Mouse (Mus musculus): Measurements from ENCODE around the gene Otop3. TPM values are rescaled to one million over a fixed set of nuclear protein-coding genes. Genes with fewer than 3 reads are reported as not detected.
"Not testable (repeated sequence)": the region's sequence is repeated elsewhere in the genome, so short reads cannot be mapped to it uniquely, and the experiment has no call there.

Otop3 gene
- polyA plus RNA-seq, 1 experiment from 2014 or later, result not detected

DNA sequence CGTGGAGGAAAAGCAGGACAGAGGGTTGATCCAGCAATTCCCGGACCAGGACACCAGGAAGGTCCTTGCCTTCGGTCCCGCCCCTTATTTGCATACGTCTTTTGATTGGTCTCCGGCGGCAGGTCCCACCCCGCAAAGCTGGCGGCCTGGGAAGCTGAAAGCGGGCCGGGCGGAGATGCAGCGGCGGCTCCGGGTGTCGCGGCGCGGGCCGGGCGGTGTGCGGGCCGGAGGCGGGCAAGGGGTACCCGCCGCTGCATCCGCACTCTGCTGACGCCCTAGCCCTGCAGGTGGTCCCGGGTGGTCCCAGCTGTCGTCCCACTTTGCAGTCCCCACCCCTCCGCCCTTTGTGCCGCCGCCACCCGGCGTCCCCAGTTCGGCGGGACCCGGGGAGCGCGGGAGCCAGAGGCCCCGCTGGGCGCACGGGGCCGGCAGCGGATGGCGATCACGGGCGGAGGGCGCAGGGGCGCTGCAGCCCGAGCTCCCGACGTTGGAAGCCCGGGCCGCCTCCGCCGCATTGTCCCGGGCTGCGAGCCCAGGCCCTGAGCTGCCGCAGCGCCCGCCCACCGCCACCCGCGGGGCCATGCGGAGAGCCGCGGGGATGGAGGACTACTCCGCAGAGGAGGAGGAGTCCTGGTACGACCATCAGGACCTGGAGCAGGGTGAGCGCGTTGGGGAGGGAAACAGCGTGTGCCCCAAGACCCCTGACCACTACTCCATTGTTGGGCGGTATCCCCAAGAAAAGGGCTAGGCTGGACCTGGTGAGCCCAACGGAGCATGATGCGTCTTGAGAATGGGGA is 47.4 kb downstream of the Otop3 start, which contains the start of gene Cdr2l:
Cdr2l (plus strand) TSS at position 174 of the 797 bp plus-strand sequence.
- Histone ChIP-seq H3K4me3 (peak within 1 kb of the TSS; percentile 78), H3K27ac (peak within 1 kb of the TSS; percentile 88), H3K4me2 (replicated peaks) (peak within 1 kb of the TSS; percentile 76), H3K9me3 (no peaks in the 10 kb centered on the region), H3K4me1 (peaks cover 38% of the 10 kb centered on the region), H3K27me3 (no peaks in the 10 kb centered on the region), H3K36me3 (no peaks in the 10 kb centered on the region), H3K9ac (peak within 1 kb of the TSS; percentile 91)
- peak; percentile 78 for ATAC-seq (ENCODE audit: insufficient number of reproducible peaks, insufficient read depth, low FRiP score, low TSS enrichment)
- under 1% methylated on average over 70 of the region's 76 CpGs for WGBS

DNA sequence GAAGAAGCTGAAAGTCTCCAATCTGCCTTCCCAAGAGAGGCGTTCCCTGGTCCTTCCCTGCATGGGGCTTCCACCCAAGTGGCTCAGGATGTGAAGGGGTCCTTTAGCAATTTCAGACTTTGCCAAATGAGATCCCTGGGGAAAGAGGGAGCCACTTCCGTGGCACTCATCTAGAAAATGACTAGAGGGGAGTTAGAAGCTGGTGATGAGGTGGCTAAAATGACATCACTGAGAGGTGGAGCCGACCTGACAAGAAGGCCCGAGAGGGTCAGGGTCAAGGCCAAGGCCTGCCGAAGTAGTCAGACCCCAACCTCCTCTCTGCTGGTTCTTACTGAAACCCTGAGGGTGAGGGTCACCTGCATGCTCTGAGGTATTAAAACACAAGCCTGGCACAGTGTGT is 48.4 kb downstream of the Otop3 start:
- Histone ChIP-seq H3K4me2 (replicated peaks) (peak overlapping the region; percentile 76), H3K4me3 (peak overlapping the region; percentile 78), H3K9ac (peak overlapping the region; percentile 91), H3K27me3 (no peaks in the 10 kb centered on the region), H3K9me3 (no peaks in the 10 kb centered on the region), H3K27ac (peak overlapping the region; percentile 24; the same call in 1 of the 2 replicates), H3K4me1 (peaks cover 38% of the 10 kb centered on the region), H3K36me3 (no peaks in the 10 kb centered on the region)
- ATAC-seq (ENCODE audit: insufficient number of reproducible peaks, insufficient read depth, low FRiP score, low TSS enrichment), result no peak
- 14% methylated on average over 5 of the region's 5 CpGs for WGBS

DNA sequence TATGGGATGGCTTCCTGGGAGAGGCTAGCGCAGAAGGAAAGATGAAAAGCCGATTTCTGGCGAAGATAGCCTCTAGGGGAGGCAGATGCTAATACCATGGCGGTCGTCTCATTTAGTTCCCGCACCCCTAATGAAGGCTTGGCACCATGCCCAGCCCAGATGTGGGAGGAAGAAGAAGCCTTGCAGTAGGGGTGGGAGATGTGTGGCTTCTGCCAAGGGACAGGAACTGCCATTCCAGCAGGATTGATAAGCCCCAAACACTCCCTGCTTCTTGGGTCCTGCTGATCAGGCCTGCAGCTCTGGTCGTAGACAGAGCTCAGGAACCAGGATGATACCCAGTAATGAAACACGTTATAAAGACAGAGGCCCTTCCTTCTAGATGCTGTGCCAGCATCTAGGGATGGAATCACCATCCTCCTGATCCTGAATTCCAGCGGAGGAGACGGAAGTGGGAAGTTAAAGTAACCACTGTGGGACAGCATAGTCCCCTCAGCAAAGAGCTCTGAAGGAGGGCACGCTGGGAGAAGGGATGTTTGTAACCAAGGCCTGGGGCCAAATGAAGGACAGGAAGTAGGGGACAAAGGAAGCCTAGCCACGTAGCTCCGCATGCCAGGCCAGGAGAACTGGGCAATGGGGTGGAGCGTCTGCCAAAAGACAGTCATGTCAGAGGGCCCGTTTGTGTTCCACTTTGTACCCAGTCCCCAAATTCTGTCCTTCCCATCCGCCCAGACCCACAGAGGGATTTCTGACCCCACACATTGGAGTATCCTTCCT is 49.4 kb downstream of the Otop3 start:
- H3K36me3 ChIP-seq, result no peaks in the 10 kb centered on the region
- H3K27me3 ChIP-seq, result no peaks in the 10 kb centered on the region
- H3K4me3 ChIP-seq, result no peak overlapping the region
- peaks cover 38% of the 10 kb centered on the region for H3K4me1 ChIP-seq
- H3K4me2 ChIP-seq (replicated peaks), result peak overlapping the region; percentile 76
- H3K9ac ChIP-seq, result peak overlapping the region; percentile 91; the same call in 1 of the 2 replicates
- no peaks in the 10 kb centered on the region for H3K9me3 ChIP-seq
- no peak for ATAC-seq (ENCODE audit: insufficient number of reproducible peaks, insufficient read depth, low FRiP score, low TSS enrichment)
- 36% methylated on average over 16 of the region's 16 CpGs for whole genome bisulfite sequencing
- H3K27ac ChIP-seq, result peak overlapping the region; percentile 24; the same call in 1 of the 2 replicates

DNA sequence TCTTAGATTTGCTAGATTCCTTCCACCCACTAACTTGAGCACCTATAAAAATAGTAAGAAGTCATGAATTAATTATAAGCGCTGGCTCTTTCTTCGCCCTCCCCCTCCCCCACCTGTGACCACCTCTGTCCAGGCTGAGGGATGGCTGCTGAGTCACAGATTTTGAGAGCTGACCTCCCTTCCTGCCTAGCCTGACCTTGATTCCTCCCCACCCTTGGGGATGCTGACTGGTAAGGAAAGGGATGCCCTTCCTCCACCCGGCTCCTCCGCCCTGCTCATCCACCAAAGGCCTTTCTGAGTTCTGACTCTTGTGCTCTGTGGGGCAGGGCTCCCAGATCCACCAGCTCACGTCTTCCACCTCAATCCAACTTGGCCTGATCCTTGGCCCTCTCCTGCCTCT is 50.1 kb downstream of the Otop3 start:
- H3K9ac ChIP-seq, result no peak overlapping the region; the same call in 1 of the 2 replicates
- peaks cover 38% of the 10 kb centered on the region for H3K4me1 ChIP-seq

DNA sequence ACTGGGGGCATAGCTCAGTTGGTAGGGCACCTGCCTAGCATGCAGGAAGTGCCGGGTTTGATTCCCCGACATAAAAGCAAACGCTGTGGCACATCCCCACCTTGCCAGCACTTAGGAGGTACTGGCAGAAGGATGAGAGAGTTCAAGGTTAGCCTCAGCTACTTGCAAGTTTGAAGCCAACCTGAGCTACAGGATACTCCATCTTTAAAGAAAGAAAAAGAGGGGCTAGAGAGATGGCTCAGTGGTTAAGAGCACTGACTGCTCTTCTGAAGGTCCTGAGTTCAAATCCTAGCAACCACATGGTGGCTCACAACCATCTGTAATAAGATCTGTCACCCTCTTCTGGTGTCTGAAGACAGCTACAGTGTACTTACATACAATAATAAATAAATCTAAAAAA is 52.3 kb downstream of the Otop3 start:
- not testable (repeated sequence) for H3K27me3 ChIP-seq; H3K9ac ChIP-seq; H3K4me3 ChIP-seq; H3K9me3 ChIP-seq; ATAC-seq (ENCODE audit: insufficient number of reproducible peaks, insufficient read depth, low FRiP score, low TSS enrichment); H3K27ac ChIP-seq; H3K4me2 ChIP-seq (replicated peaks)
- Histone ChIP-seq H3K36me3 (peaks cover 14% of the 10 kb centered on the region), H3K4me1 (peaks cover 38% of the 10 kb centered on the region)
- WGBS, result 91% methylated on average over 3 of the region's 3 CpGs

More for the DNA sequence above, 50.1 kb downstream of the Otop3 start:
- WGBS, result 57% methylated on average over 5 of the region's 5 CpGs
- H3K4me3 ChIP-seq, result no peak overlapping the region
- H3K9me3 ChIP-seq, result no peaks in the 10 kb centered on the region
- no peak for ATAC-seq (ENCODE audit: insufficient number of reproducible peaks, insufficient read depth, low FRiP score, low TSS enrichment)
- H3K4me2 ChIP-seq (replicated peaks), result 0 out of 2 replicates have a peak overlapping the region, but pooled peaks have one; percentile 76
- no peak overlapping the region for H3K27ac ChIP-seq
- no peaks in the 10 kb centered on the region for H3K36me3 ChIP-seq
- H3K27me3 ChIP-seq, result no peaks in the 10 kb centered on the region

DNA sequence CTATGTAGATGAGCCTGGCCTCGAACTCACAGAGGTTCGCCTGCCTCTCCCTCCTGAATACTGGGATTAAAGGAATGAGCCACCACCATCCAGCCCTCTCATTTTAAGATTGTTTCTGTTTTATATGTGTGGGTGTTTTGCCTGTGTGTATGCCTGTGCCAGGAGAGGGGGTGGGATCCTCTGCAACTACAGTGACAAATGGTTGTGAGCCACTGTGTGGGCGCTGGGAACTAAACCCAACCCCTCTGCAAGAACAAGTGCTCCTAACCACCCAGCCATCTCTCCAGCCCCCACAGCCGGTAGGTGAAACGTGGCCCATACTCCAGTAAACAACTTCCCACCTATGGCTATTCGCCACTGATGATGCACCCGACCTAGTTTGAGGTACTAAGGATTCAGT is 56.8 kb downstream of the Otop3 start:
- H3K4me1 ChIP-seq, result no peaks in the 10 kb centered on the region
- H3K9me3 ChIP-seq, result no peaks in the 10 kb centered on the region
- no peak overlapping the region for H3K4me3 ChIP-seq
- no peak overlapping the region for H3K9ac ChIP-seq
- 90% methylated on average over 7 of the region's 7 CpGs for WGBS
- no peak for ATAC-seq (ENCODE audit: insufficient number of reproducible peaks, insufficient read depth, low FRiP score, low TSS enrichment)
- H3K27me3 ChIP-seq, result no peaks in the 10 kb centered on the region
- peaks cover 50% of the 10 kb centered on the region for H3K36me3 ChIP-seq
- H3K27ac ChIP-seq, result no peak overlapping the region
- no peak overlapping the region for H3K4me2 ChIP-seq (replicated peaks)

DNA sequence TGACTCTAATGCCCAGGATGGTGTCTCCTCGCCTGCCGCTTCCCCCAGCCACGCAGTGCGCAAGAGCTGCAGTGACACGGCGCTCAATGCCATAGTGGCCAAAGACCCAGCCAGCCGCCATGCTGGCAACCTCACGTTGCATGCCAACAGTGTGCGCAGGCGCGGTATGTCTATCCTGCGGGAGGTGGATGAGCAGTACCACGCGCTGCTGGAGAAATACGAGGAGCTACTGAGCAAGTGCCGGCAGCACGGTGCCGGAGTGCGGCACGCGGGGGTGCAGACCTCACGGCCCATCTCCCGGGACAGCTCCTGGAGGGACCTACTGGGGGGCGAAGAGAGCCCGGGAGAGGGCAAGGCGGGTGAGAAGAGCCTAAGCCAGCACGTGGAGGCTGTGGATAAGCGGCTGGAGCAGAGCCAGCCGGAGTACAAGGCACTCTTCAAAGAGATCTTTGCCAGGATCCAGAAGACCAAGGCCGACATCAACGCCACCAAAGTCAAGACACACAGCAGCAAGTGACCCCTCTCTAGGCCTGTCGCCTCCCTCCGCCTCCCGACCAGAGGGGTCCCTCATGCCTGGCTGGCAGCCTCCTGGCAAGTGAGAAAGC is 59.3 kb downstream of the Otop3 start:
- Histone ChIP-seq H3K4me3 (no peak overlapping the region), H3K4me2 (replicated peaks) (no peak overlapping the region), H3K4me1 (no peaks in the 10 kb centered on the region), H3K9ac (no peak overlapping the region), H3K27me3 (no peaks in the 10 kb centered on the region), H3K36me3 (peaks cover 53% of the 10 kb centered on the region), H3K27ac (0 out of 2 replicates have a peak overlapping the region, but pooled peaks have one; percentile 17), H3K9me3 (no peaks in the 10 kb centered on the region)
- 66% methylated on average over 34 of the region's 34 CpGs for WGBS
- no peak for ATAC-seq (ENCODE audit: insufficient number of reproducible peaks, insufficient read depth, low FRiP score, low TSS enrichment)

Other genes with a start within 250 kb of the Otop3 start
- gene Rab37, start 243.3 kb upstream of the Otop3 start, polyA plus RNA-seq (2016; fragmentation: Nextera tagmentation; extraction: Ambion mirVana), result 1.9 and 2.1 TPM in 2 replicates
- 0.28 TPM in 1 of 2 replicates, not detected in the other for gene Cd300lf, start 200.7 kb upstream of the Otop3 start, polyA plus RNA-seq (2016; fragmentation: Nextera tagmentation; extraction: Ambion mirVana)
- gene Slc9a3r1, start 171.4 kb upstream of the Otop3 start, polyA plus RNA-seq (2016; fragmentation: Nextera tagmentation; extraction: Ambion mirVana), result 34.6 and 35.4 TPM in 2 replicates
- 10.1 and 13.4 TPM in 2 replicates for gene Tmem104, start 147.2 kb upstream of the Otop3 start, polyA plus RNA-seq (2016; fragmentation: Nextera tagmentation; extraction: Ambion mirVana)
- 21.8 and 23.7 TPM in 2 replicates for gene Nat9, start 146.9 kb upstream of the Otop3 start, polyA plus RNA-seq (2016; fragmentation: Nextera tagmentation; extraction: Ambion mirVana)
- 0.06 TPM in 1 of 2 replicates, not detected in the other for gene Grin2c, start 67.5 kb upstream of the Otop3 start, polyA plus RNA-seq (2016; fragmentation: Nextera tagmentation; extraction: Ambion mirVana)
- 14.6 and 17.3 TPM in 2 replicates for gene Fdxr, start 57.7 kb upstream of the Otop3 start, polyA plus RNA-seq (2016; fragmentation: Nextera tagmentation; extraction: Ambion mirVana)
- 0.20 and 0.28 TPM in 2 replicates for gene Fads6, start 37.1 kb upstream of the Otop3 start, polyA plus RNA-seq (2016; fragmentation: Nextera tagmentation; extraction: Ambion mirVana)
- gene Otop2, start 27.6 kb upstream of the Otop3 start, polyA plus RNA-seq (2016; fragmentation: Nextera tagmentation; extraction: Ambion mirVana), result 0.19 TPM in 1 of 2 replicates, not detected in the other
- 0.10 and 0.32 TPM in 2 replicates for gene Ush1g, start 12.7 kb upstream of the Otop3 start, polyA plus RNA-seq (2016; fragmentation: Nextera tagmentation; extraction: Ambion mirVana)
- 7.7 and 7.9 TPM in 2 replicates for gene Hid1, start 33.0 kb downstream of the Otop3 start, polyA plus RNA-seq (2016; fragmentation: Nextera tagmentation; extraction: Ambion mirVana)
- 19.7 and 20.6 TPM in 2 replicates for gene Cdr2l, start 47.2 kb downstream of the Otop3 start, polyA plus RNA-seq (2016; fragmentation: Nextera tagmentation; extraction: Ambion mirVana)
- gene Mrpl58, start 69.0 kb downstream of the Otop3 start, polyA plus RNA-seq (2016; fragmentation: Nextera tagmentation; extraction: Ambion mirVana), result 170 and 181 TPM in 2 replicates
- gene Atp5h, start 85.2 kb downstream of the Otop3 start, polyA plus RNA-seq (2016; fragmentation: Nextera tagmentation; extraction: Ambion mirVana), result 867 and 893 TPM in 2 replicates
- gene Kctd2, start 85.4 kb downstream of the Otop3 start, polyA plus RNA-seq (2016; fragmentation: Nextera tagmentation; extraction: Ambion mirVana), result 24.5 and 26.1 TPM in 2 replicates
- gene Trim80, start 105.8 kb downstream of the Otop3 start, polyA plus RNA-seq (2016; fragmentation: Nextera tagmentation; extraction: Ambion mirVana), result not detected in 2 replicates
- gene Slc16a5, start 127.7 kb downstream of the Otop3 start, polyA plus RNA-seq (2016; fragmentation: Nextera tagmentation; extraction: Ambion mirVana), result 0.22 and 0.28 TPM in 2 replicates
- gene Armc7, start 140.9 kb downstream of the Otop3 start, polyA plus RNA-seq (2016; fragmentation: Nextera tagmentation; extraction: Ambion mirVana), result 10.3 and 10.7 TPM in 2 replicates
- 73.7 and 80.6 TPM in 2 replicates for gene Nt5c, start 157.1 kb downstream of the Otop3 start, polyA plus RNA-seq (2016; fragmentation: Nextera tagmentation; extraction: Ambion mirVana)
- gene Jpt1, start 179.7 kb downstream of the Otop3 start, polyA plus RNA-seq (2016; fragmentation: Nextera tagmentation; extraction: Ambion mirVana), result 591 and 626 TPM in 2 replicates
- 1,276 and 1,289 TPM in 2 replicates for gene Sumo2, start 201.5 kb downstream of the Otop3 start, polyA plus RNA-seq (2016; fragmentation: Nextera tagmentation; extraction: Ambion mirVana)
- gene Nup85, start 229.7 kb downstream of the Otop3 start, polyA plus RNA-seq (2016; fragmentation: Nextera tagmentation; extraction: Ambion mirVana), result 192 and 205 TPM in 2 replicates

Measured in embryonic facial prominence, embryonic 12.5 days (tissue).